26 mouse cellular contexts compared by ENCODE assay signal in genomic region chr14:76762777-76763176, GRCm38 (mm10).
DNase-seq lines count a peak whose midpoint lies in the region; ATAC-seq lines count a peak whose summit lies in the region.
"Had no signal": no experiment of that assay in that cellular context is flagged by ENCODE, and none has a peak within 500 bp of the region (broad histone marks: within the 10 kb centered on the region; RNA-seq: fewer than 3 reads in every experiment).

No protein-coding gene starts in this region.

- no peaks in the 10 kb centered on the region for H3K9me3 ChIP-seq in heart, embryonic 13.5 days
- H3K9me3 ChIP-seq in megakaryocyte, embryonic 14.5 days, result no peaks in the 10 kb centered on the region
- H3K9me3 ChIP-seq: forebrain, embryonic 13.5 days; kidney, embryonic 15.5 days; limb, embryonic 10.5 days; limb, embryonic 15.5 days; liver, embryonic 13.5 days; midbrain, embryonic 12.5 days had no signal

- H3K27me3 ChIP-seq in heart, embryonic 13.5 days (replicated peaks), result no peaks in the 10 kb centered on the region
- H3K27me3 ChIP-seq in megakaryocyte, embryonic 14.5 days (replicated peaks), result peaks cover 70% of the 10 kb centered on the region
- H3K27me3 ChIP-seq: forebrain, embryonic 13.5 days; kidney, embryonic 15.5 days; limb, embryonic 15.5 days; liver, embryonic 13.5 days had no signal

- 40% methylated on average over 10 of the region's 10 CpGs for WGBS in heart, embryonic 13.5 days

- peaks cover 53% of the 10 kb centered on the region for H3K4me1 ChIP-seq in heart, embryonic 13.5 days
- peaks cover 50% of the 10 kb centered on the region for H3K4me1 ChIP-seq in megakaryocyte, embryonic 14.5 days

- peak overlapping the region; percentile 12; the same call in 1 of the 2 replicates for H3K27ac ChIP-seq in heart, embryonic 13.5 days (replicated peaks)
- H3K27ac ChIP-seq: forebrain, embryonic 13.5 days; kidney, embryonic 15.5 days; limb, embryonic 10.5 days; limb, embryonic 15.5 days; liver, embryonic 13.5 days; midbrain, embryonic 12.5 days had no signal

- H3K4me3 ChIP-seq in heart, embryonic 13.5 days, result no peak overlapping the region
- peak overlapping the region; percentile 16 for H3K4me3 ChIP-seq in megakaryocyte, embryonic 14.5 days (replicated peaks)
- H3K4me3 ChIP-seq: erythroblast, embryonic 14.5 days; forebrain, embryonic 13.5 days; kidney, embryonic 15.5 days; limb, embryonic 10.5 days; limb, embryonic 15.5 days; liver, embryonic 13.5 days; midbrain, embryonic 12.5 days had no signal

- no peaks in the 10 kb centered on the region for H3K36me3 ChIP-seq in heart, embryonic 13.5 days
- no peaks in the 10 kb centered on the region for H3K36me3 ChIP-seq in megakaryocyte, embryonic 14.5 days (replicated peaks; ENCODE audit: low read length)
- H3K36me3 ChIP-seq: kidney, embryonic 15.5 days; limb, embryonic 10.5 days; limb, embryonic 15.5 days; liver, embryonic 13.5 days; midbrain, embryonic 12.5 days had no signal

- H3K4me2 ChIP-seq in heart, embryonic 13.5 days, result no peak overlapping the region
- H3K4me2 ChIP-seq: forebrain, embryonic 13.5 days; heart, embryonic 11.5 days; kidney, embryonic 15.5 days; limb, embryonic 15.5 days; liver, embryonic 13.5 days; midbrain, embryonic 12.5 days had no signal

- no peak overlapping the region for H3K9ac ChIP-seq in heart, embryonic 13.5 days
- H3K9ac ChIP-seq: forebrain, embryonic 13.5 days; kidney, embryonic 15.5 days; limb, embryonic 15.5 days; liver, embryonic 13.5 days; midbrain, embryonic 12.5 days had no signal

- no peak for ATAC-seq in heart, embryonic 13.5 days (ENCODE audit: extremely low read depth, insufficient number of reproducible peaks, low FRiP score, low TSS enrichment)
- ATAC-seq in megakaryocyte, adult 5-6 weeks (ENCODE audit: poor library complexity, severe bottlenecking), result no peak
- peak; percentile 29 for ATAC-seq in common myeloid progenitor, adult 5-6 weeks (replicated peaks; ENCODE audit: low read depth, poor library complexity, severe bottlenecking)
- ATAC-seq: forebrain, embryonic 13.5 days; hindbrain, embryonic 16.5 days had no signal

- no peak for DNase-seq in heart, postnatal 10 days
- peak; percentile 31 for DNase-seq in 3134 (ENCODE audit: extremely low read depth, insufficient read length, low spot score)
- no peak for DNase-seq in urinary bladder, adult 2 months (ENCODE audit: low spot score)
- DNase-seq in MN1 (ENCODE audit: low spot score), result no peak
- DNase-seq: adrenal gland, postnatal 10 days; cerebellum, adult 11 months; cerebellum, adult 9-11 months; gastrocnemius, postnatal 10 days; kidney, adult 18-20 months; kidney, postnatal 25 days; liver, embryonic 13.5 days; lung, adult 18-20 months; lung, postnatal 14 days; thymus, postnatal 36 days had no signal

- intact Hi-C loops in heart, postnatal 10 days (cut with DNase I), result loop anchor here (5.0 to 10.0 kb wide), 2 partner anchors 115 to 242 kb away; no protein-coding TSS in a partner anchor
